Mouse (Mus musculus) lung, postnatal 10 days (tissue): Measurements from ENCODE around the gene Hist1h2bg.
"Not testable (repeated sequence)": the region's sequence is repeated elsewhere in the genome, so short reads cannot be mapped to it uniquely, and the experiment has no call there.

Experiments
- DNase-seq: peaks from one replicate; pipeline ENCODE4 v3.0.0; 2021

The Hist1h2bg gene

DNA sequence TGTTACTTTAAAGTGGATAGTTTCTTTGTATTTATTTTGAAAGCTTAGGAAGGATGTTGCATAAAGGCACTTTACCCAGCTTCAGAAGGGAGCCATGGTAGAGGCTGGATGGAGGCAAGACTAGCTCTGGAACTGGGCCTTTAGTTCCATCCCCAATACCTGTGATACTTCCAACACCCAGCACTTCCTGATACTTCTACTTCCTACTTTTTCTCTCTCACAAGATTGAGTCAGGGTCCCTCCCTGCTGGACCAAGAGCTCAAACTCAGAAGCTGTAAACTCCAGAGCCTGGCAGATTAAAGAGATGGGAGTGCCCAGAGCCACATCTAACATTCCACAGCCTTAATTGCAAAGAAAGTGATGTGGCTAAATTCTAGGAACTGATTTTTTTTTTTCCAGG, 13.1 kb downstream of the Hist1h2bg start:
- no peak for DNase-seq

GRCm38 (mm10) chr13:23585029-23585441, 13.8 kb downstream of the Hist1h2bg start:
- peak; percentile 84 for DNase-seq

DNA sequence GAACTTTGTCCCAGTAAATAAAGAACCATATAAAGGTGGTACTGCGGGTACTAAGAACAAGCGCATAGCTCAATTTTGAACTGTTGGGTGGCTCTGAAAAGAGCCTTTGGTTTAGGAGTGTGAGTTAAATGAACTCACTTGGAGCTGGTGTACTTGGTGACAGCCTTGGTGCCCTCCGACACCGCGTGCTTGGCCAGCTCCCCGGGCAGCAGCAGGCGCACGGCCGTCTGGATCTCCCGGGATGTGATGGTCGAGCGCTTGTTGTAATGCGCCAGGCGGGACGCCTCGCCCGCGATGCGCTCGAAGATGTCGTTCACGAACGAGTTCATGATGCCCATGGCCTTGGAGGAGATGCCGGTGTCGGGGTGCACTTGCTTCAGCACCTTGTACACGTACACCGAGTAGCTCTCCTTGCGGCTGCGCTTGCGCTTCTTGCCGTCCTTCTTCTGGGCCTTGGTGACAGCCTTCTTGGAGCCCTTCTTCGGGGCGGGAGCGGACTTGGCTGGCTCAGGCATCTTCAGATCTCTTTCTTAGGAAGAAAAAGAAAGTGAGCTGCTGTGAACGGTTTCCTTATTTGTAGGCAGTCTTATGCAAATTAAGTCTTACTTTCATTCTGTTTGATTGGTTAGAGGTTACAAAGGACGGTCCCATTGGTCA, 14.4 kb downstream of the Hist1h2bg start:
- peak; percentile 80 for DNase-seq

DNA sequence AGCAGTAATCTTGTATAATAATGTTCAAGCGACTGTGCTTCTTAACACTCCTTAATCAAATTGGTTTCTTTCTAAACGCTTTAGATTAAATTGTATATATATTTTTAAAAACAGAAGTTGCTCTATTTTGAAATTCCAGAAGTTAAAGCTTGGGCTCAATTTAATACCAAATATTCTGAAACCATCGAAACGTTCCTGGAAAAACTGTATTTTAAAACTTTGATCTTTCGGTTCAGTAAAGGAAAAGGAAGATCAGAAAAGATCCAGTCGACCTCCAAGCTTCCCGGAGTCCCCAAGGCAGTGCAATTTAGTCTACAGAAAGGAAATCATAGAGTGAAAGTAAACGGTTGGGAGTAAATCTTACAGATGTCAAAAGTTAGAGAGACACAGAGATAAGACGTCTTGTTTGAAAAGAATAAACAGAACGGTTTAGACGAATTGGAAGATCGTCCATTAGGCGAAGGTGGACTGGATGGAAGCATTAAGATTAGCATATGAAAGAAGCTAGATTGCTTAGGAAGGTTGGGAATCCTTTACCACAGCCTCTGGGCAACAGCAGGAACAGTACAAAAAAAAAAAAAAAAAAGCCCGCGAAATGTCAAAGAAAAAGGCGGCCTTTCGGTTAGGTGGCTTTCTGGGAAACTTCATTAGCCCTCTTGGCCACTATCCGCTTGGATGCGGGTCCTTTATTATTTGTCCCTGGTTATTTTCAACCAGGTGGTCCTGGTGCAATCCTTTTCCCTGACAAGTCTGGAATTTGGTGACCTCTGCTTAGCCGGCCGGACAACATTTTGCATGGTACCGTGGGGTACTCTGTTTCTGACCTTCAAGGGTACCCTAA, 15.1 kb downstream of the Hist1h2bg start:
- no peak for DNase-seq

DNA sequence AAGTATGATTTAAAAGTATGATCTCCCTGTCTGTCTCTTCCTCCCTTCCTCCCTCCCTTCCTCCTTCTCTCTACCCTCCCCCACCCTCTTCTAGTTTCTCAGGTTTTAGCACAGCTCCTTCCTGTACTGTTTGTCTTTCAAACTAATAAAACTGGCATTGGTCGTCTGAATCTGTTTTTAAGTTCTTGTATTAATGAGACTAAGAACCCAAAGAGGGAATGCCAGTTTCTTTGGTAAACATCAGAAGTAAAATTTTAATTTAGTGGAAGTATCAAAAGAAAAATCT, 15.7 kb downstream of the Hist1h2bg start:
- no peak for DNase-seq

GRCm38 (mm10) chr13:23591206-23591605, 20.0 kb downstream of the Hist1h2bg start:
- no peak for DNase-seq

- not testable (repeated sequence) for DNase-seq
Observed at GRCm38 (mm10) chr13:23591886-23592285, 20.7 kb downstream of the Hist1h2bg start.

DNA sequence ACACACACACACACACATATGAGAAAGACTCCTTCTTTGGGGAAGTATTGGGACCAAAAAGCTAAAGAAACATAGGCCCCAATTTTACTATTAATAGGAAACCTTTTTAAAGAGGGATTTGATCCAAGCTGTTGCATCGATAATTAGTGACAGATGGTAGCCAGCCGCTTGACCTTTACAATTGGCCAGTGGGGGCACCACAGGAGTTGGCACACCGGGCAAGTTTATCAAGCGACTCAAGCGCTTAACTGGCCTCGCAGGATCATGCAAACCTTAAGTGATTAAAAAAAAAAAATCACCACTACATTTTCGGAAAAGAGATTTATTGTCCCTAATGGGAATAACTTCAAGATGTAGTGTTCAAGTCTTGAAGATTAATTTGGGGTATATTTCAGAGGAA, 21.4 kb downstream of the Hist1h2bg start:
- DNase-seq, result no peak

DNA sequence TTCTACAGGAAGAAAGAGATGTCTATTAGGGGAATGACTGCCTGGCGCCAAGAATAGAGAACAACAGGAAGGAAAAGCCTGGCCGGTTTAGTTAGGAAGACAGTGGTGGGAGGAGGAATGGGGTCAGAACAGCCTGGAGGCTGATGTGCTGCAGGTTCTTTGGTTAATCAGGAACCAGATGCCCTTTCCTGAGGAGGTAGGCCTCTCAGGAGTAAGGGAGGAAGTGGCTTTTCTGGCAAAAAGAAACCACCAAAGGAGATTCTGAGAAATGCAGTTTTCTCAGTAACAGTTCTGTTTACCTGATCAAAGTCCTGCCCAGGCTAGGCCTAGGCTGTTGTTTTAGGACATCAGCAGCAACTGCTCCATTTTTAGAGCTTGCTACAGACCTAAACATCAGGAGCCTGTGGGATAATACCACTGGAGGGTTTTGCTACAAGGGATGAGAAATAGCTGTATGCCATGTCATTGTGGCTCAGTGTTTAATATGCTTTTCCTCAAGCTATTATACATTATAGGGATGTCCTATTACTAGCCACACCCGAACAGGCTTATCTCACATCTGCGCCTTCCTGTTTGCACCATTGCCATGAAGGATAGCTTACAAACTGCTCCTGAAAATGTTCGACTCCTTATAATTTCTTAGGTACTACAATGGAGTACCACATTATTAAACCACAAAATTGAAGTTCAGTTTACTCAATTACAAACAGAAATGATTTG, 22.0 kb downstream of the Hist1h2bg start:
- DNase-seq, result peak; percentile 49

DNA sequence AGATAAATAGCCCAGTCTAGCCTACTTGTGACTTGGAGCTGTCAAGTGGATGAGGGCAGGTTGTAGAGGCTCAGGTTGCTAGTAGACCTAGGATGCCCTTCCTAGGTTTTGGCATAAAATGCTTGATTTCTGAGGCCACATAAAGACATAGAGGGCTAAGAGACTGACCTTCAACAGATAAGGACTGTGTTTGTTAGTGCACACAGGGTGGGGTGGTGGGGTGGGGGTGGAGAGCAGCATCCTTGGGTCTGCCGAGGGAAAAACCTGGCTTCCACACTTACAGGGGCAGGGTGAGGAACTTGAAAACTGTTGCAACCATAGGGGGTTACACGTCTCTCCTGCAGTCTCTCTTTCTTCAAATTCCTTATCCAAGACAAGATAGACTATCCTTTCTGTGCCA, 24.0 kb downstream of the Hist1h2bg start:
- DNase-seq, result no peak

GRCm38 (mm10) chr13:23595622-23596372, 24.6 kb downstream of the Hist1h2bg start:
- no peak for DNase-seq

DNA sequence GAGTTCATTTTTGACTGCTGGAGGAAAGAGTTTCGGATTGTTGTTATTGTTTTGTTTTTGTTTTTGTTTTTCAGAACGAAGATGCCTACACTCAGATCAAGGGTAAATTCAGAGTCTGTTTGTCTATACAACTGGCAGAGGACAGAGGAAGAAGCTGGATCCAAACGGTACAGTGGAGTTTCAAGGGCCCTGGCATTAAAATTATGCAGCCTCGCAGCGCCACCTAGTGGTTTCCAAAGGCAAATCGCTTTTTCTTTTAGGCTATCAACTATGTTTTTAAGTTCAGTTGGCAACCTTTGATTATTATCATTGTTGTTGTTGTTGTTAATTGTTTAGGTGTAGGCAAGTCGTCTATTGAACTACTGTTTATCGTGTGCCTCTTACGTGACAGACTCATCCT, 26.8 kb downstream of the Hist1h2bg start:
- peak; percentile 84 for DNase-seq

- DNase-seq, result peak; percentile 36
Observed at GRCm38 (mm10) chr13:23603182-23603699, 32.0 kb downstream of the Hist1h2bg start.

DNA sequence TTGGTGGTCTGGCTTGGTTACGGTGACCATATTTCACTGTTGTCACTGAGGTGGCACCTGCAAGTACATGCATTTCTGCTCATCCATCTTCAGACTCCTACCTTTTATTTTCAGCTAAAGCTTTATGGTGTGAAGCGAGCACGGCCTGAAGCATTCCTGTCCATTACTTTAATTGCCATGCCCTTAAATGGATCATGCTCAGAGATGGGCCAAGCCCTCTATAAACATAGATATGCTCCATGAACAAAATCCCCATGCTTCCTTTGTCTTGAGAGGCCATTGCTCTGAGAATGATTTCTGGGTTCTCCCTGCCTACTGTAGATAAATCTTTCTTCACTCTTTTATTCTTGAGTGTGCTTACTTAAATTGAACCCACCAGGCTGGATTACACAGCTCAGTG, 33.3 kb downstream of the Hist1h2bg start:
- DNase-seq, result no peak

DNA sequence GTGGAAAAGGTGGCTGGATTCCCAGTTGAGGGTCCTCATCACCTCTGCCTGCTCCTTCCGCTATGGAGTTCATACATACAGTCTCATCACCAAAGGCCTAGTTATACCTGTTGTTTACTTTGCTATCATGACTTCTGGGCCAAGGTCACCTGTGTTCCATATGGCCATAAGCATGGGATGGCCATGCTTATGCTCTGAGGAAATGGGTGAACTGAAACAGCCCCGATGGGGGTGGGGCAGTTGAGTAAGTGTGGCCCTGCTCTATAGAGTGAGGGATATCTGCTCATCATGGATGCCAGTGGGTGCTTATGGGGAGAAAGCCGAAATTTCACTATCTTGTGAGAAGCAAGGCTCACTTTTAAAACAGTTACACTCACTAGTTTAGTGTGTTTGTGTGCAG, 33.9 kb downstream of the Hist1h2bg start:
- DNase-seq, result no peak

DNA sequence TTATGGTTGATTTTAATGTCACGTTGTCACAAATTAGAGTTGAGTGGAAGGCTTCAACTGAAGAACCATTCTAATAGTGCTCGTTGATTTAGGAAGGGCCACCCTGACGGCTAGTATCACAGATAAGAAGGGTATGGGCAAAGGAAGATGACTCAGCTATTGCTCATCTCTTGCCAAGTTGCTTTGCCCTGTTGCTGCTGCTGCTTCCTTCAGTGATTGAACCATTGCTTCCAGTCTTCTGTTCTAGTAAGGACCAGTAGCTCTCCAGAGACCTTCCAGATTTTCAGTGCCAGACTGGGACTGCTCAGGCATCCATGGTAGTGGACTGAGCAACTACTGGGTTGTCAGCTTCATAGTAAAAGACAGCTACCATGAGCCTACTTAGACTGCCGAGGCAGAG, 38.0 kb downstream of the Hist1h2bg start:
- no peak for DNase-seq

DNA sequence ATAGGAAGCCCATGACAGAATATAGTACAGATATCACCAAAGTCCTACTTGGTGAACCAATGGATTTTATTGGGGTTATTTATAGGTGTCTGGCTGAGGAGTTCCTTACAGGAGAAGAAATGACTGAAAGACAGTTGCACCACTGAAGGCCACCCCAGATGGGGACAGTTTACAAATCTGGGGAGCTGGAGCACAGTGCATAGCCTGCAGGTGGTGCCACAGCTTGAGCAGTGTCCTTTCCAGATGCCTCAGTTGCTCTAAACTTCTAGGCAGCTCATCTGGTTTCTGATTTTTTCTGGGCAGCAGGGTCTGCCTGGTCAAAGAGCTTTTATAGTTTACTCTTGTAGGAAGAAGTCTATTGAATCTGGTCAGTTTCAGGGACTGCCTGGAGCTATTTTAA, 38.6 kb downstream of the Hist1h2bg start:
- no peak for DNase-seq

- DNase-seq, result no peak
Observed at GRCm38 (mm10) chr13:23610393-23610792, 39.2 kb downstream of the Hist1h2bg start.

GRCm38 (mm10) chr13:23611638-23612037, 40.4 kb downstream of the Hist1h2bg start:
- DNase-seq, result no peak

- DNase-seq, result no peak
Observed at GRCm38 (mm10) chr13:23620056-23620732, 49.0 kb downstream of the Hist1h2bg start.

DNA sequence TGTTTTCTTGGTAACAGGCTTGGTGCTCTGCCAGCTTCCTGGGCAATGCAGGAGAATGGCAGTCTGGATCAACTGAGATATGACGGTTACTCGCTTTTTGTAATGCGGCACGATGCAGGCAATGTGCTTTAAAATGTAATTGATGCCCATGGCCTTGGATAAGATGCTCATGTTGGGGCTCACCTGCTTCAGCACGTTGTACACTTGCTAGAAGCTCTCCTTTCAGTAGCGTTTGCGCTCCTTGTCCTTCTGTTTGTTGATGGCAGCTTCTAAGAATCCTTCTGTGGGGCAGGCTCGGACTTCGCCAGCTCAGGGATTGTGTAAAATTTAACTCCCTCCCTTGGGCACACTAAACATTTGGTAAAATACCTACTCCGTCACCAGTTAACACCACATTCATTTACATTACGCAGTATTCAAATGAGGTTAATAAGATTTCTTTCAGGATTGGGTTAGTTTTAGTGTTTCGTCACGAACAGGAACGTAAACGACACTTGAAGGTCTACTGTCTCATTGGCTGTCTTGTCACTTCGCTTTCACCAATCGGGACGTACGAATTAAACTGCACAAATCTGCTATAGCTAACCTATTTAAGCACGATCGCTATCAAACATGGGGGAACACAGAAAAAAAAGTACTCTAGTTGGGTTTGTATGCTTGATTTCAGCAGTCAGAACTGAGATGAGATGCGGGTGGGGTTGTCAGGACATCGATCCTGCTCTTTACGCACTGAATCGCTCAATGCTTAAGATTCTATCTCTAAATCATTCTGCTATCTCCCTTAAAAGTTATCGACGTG, 49.7 kb downstream of the Hist1h2bg start, which contains the start of gene Hist1h2be:
Gene Hist1h2be, minus strand, starts transcription at position 392 of the 799 bp plus-strand sequence.
- peak; percentile 85 for DNase-seq
